In the genomic region with DNA sequence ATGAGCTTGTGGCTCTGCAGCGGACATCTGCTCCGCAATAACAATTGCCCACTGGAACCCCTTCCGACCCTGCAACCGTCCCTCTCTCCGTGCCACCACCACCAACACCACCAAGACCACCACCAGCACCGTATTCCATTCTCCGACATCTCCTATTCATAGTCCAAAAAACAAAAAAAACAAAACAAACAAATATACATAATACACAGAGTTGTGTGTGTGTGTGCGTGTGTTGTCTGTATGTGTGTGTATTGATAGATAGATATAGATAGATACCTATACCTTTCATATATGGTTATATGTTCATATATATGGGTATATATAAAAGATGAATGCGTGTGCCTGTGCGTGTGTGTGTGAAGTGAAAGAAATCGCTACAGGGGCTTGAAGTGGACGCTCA, we compare ENCODE assay signal across 8 mouse cellular contexts. TPM values are rescaled to one million over a fixed set of nuclear protein-coding genes. Genes with fewer than 3 reads are reported as not detected.
DNase-seq lines count a peak whose midpoint lies in the region; ATAC-seq and TF ChIP-seq lines count a peak whose summit lies in the region.
"Not testable (repeated sequence)": the region's sequence is repeated elsewhere in the genome, so short reads cannot be mapped to it uniquely, and the experiment has no call there.

No protein-coding gene starts in this region.

- H3K27me3 ChIP-seq in embryonic facial prominence, embryonic 12.5 days, result peaks cover 36% of the 10 kb centered on the region
- peaks cover 17% of the 10 kb centered on the region for H3K27me3 ChIP-seq in forebrain, embryonic 15.5 days
- peaks cover 35% of the 10 kb centered on the region for H3K27me3 ChIP-seq in heart, embryonic 15.5 days
- peaks cover 14% of the 10 kb centered on the region for H3K27me3 ChIP-seq in hindbrain, embryonic 16.5 days (replicated peaks; ENCODE audit: control insufficient read depth, insufficient read depth, low read length)
- H3K27me3 ChIP-seq in kidney, postnatal 0 days (ENCODE audit: insufficient read depth, low read length), result peaks cover 12% of the 10 kb centered on the region; the same call in 1 of the 2 replicates
- H3K27me3 ChIP-seq in lung, embryonic 15.5 days, result peaks cover 29% of the 10 kb centered on the region
- peaks cover 13% of the 10 kb centered on the region for H3K27me3 ChIP-seq in midbrain, embryonic 16.5 days (ENCODE audit: control insufficient read depth, insufficient read depth, low read depth, low read length)
- H3K27me3 ChIP-seq in stomach, embryonic 15.5 days (replicated peaks), result peaks cover 16% of the 10 kb centered on the region

- not testable (repeated sequence) for H3K4me1 ChIP-seq in embryonic facial prominence, embryonic 12.5 days; forebrain, embryonic 15.5 days; heart, embryonic 15.5 days (replicated peaks); hindbrain, embryonic 16.5 days (ENCODE audit: control insufficient read depth, insufficient read depth, low read depth, low read length); kidney, postnatal 0 days (replicated peaks; ENCODE audit: insufficient read depth, low read length); lung, embryonic 15.5 days; midbrain, embryonic 16.5 days (ENCODE audit: control insufficient read depth, insufficient read depth, low read length); stomach, embryonic 15.5 days

- H3K9me3 ChIP-seq in embryonic facial prominence, embryonic 12.5 days; forebrain, embryonic 15.5 days; heart, embryonic 15.5 days (replicated peaks); hindbrain, embryonic 16.5 days (ENCODE audit: control insufficient read depth, low read length); kidney, postnatal 0 days (replicated peaks; ENCODE audit: low read length); lung, embryonic 15.5 days; midbrain, embryonic 16.5 days (replicated peaks; ENCODE audit: control insufficient read depth, low read length, poor library complexity, severe bottlenecking); stomach, embryonic 15.5 days: not testable (repeated sequence)

- 28% methylated on average over 12 of the region's 12 CpGs for WGBS in embryonic facial prominence, embryonic 12.5 days
- 18% methylated on average over 12 of the region's 12 CpGs for WGBS in forebrain, embryonic 15.5 days
- 20% methylated on average over 12 of the region's 12 CpGs for WGBS in heart, embryonic 15.5 days
- 20% methylated on average over 11 of the region's 12 CpGs for WGBS in hindbrain, embryonic 16.5 days
- WGBS in kidney, postnatal 0 days, result 22% methylated on average over 11 of the region's 12 CpGs
- WGBS in lung, embryonic 15.5 days, result 19% methylated on average over 12 of the region's 12 CpGs
- WGBS in midbrain, embryonic 16.5 days, result 20% methylated on average over 11 of the region's 12 CpGs
- 22% methylated on average over 12 of the region's 12 CpGs for WGBS in stomach, embryonic 15.5 days

- H3K4me3 ChIP-seq in embryonic facial prominence, embryonic 12.5 days; kidney, postnatal 0 days (replicated peaks; ENCODE audit: low read depth, low read length): not testable (repeated sequence)
- peak overlapping the region; percentile 27 for H3K4me3 ChIP-seq in forebrain, embryonic 15.5 days
- peak overlapping the region; percentile 34 for H3K4me3 ChIP-seq in heart, embryonic 15.5 days
- H3K4me3 ChIP-seq in hindbrain, embryonic 16.5 days (ENCODE audit: low read length), result peak overlapping the region; percentile 17; the same call in 1 of the 2 replicates
- peak overlapping the region; percentile 25 for H3K4me3 ChIP-seq in lung, embryonic 15.5 days
- H3K4me3 ChIP-seq in midbrain, embryonic 16.5 days (ENCODE audit: low read depth, low read length), result peak overlapping the region; percentile 20
- 0 out of 2 replicates have a peak overlapping the region, but pooled peaks have one; percentile 18 for H3K4me3 ChIP-seq in stomach, embryonic 15.5 days (replicated peaks)

- not testable (repeated sequence) for H3K36me3 ChIP-seq in embryonic facial prominence, embryonic 12.5 days; forebrain, embryonic 15.5 days; heart, embryonic 15.5 days; hindbrain, embryonic 16.5 days (ENCODE audit: control insufficient read depth, insufficient read depth, low read length); kidney, postnatal 0 days (ENCODE audit: insufficient read depth, low read length); lung, embryonic 15.5 days; midbrain, embryonic 16.5 days (ENCODE audit: control insufficient read depth, insufficient read depth, low read length); stomach, embryonic 15.5 days

- H3K9ac ChIP-seq in embryonic facial prominence, embryonic 12.5 days; forebrain, embryonic 15.5 days (replicated peaks); heart, embryonic 15.5 days; hindbrain, embryonic 16.5 days (ENCODE audit: low read depth, low read length); kidney, postnatal 0 days (ENCODE audit: low read depth, low read length); lung, embryonic 15.5 days; midbrain, embryonic 16.5 days (ENCODE audit: low read depth, low read length); stomach, embryonic 15.5 days: not testable (repeated sequence)

- DNase-seq in kidney, postnatal 0 days (ENCODE audit: low spot score), result not testable (repeated sequence)

- not testable (repeated sequence) for H3K27ac ChIP-seq in embryonic facial prominence, embryonic 12.5 days; forebrain, embryonic 15.5 days (replicated peaks); heart, embryonic 15.5 days; hindbrain, embryonic 16.5 days (ENCODE audit: low read depth, low read length); kidney, postnatal 0 days; lung, embryonic 15.5 days; midbrain, embryonic 16.5 days (ENCODE audit: low read length); stomach, embryonic 15.5 days

- not testable (repeated sequence) for ATAC-seq in embryonic facial prominence, embryonic 12.5 days (ENCODE audit: insufficient number of reproducible peaks, insufficient read depth, low FRiP score, low TSS enrichment); forebrain, embryonic 15.5 days (replicated peaks); heart, embryonic 15.5 days (replicated peaks; ENCODE audit: insufficient number of reproducible peaks, insufficient read depth, low FRiP score, low read depth); hindbrain, embryonic 16.5 days; kidney, postnatal 0 days (replicated peaks; ENCODE audit: low FRiP score, low read depth); lung, embryonic 15.5 days (ENCODE audit: borderline replicate concordance, extremely low read depth, low FRiP score, low TSS enrichment); midbrain, embryonic 16.5 days; stomach, embryonic 15.5 days (ENCODE audit: insufficient read depth, low FRiP score, low read depth)

- peak overlapping the region; percentile 26; the same call in 1 of the 2 replicates for H3K4me2 ChIP-seq in embryonic facial prominence, embryonic 12.5 days (replicated peaks)
- peak overlapping the region; percentile 41 for H3K4me2 ChIP-seq in forebrain, embryonic 15.5 days (replicated peaks)
- peak overlapping the region; percentile 51 for H3K4me2 ChIP-seq in heart, embryonic 15.5 days
- H3K4me2 ChIP-seq in hindbrain, embryonic 16.5 days (ENCODE audit: low read length), result peak overlapping the region; percentile 47
- H3K4me2 ChIP-seq in kidney, postnatal 0 days (ENCODE audit: low read length), result 0 out of 2 replicates have a peak overlapping the region, but pooled peaks have one; percentile 12
- peak overlapping the region; percentile 46 for H3K4me2 ChIP-seq in lung, embryonic 15.5 days
- peak overlapping the region; percentile 41 for H3K4me2 ChIP-seq in midbrain, embryonic 16.5 days (ENCODE audit: low read length)
- peak overlapping the region; percentile 42; the same call in 1 of the 2 replicates for H3K4me2 ChIP-seq in stomach, embryonic 15.5 days

- TF ChIP-seq CTCF in kidney, postnatal 0 days (IDR thresholded peaks at IDR 0.05; ENCODE audit: low read depth), result not testable (repeated sequence)

RNA-seq across cellular contexts. Expression of a gene that starts 13.7 kb away (rescaled TPM):
- 6.0 and 6.5 TPM in 2 replicates for polyA plus RNA-seq in embryonic facial prominence, embryonic 12.5 days (2016; fragmentation: Nextera tagmentation; extraction: Ambion mirVana)
- polyA plus RNA-seq in forebrain, embryonic 15.5 days (2015; fragmentation: Nextera tagmentation; extraction: Ambion mirVana), result 8.7 and 8.8 TPM in 2 replicates
- polyA plus RNA-seq in heart, embryonic 15.5 days (2015; fragmentation: Nextera tagmentation; extraction: Ambion mirVana), result 10.4 and 11.9 TPM in 2 replicates
- 9.8 and 11.5 TPM in 2 replicates for polyA plus RNA-seq in hindbrain, embryonic 16.5 days (2015; fragmentation: Nextera tagmentation; extraction: Ambion mirVana)
- polyA plus RNA-seq in kidney, postnatal 0 days (2015; fragmentation: Nextera tagmentation; extraction: Ambion mirVana), result 12.1 and 13.2 TPM in 2 replicates
- 13.2 and 15.1 TPM in 2 replicates for polyA plus RNA-seq in lung, embryonic 15.5 days (2015; fragmentation: Nextera tagmentation; extraction: Ambion mirVana)
- polyA plus RNA-seq in midbrain, embryonic 16.5 days (2015; fragmentation: Nextera tagmentation; extraction: Ambion mirVana), result 6.8 and 9.0 TPM in 2 replicates
- polyA plus RNA-seq in stomach, embryonic 15.5 days (2015; fragmentation: Nextera tagmentation; extraction: Ambion mirVana), result 18.7 and 18.8 TPM in 2 replicates

RNA-seq across cellular contexts. Expression of a gene that starts 35.3 kb away (rescaled TPM):
- 1.4 and 1.8 TPM in 2 replicates for polyA plus RNA-seq in embryonic facial prominence, embryonic 12.5 days (2016; fragmentation: Nextera tagmentation; extraction: Ambion mirVana)
- 4.0 and 10.3 TPM in 2 replicates for polyA plus RNA-seq in forebrain, embryonic 15.5 days (2015; fragmentation: Nextera tagmentation; extraction: Ambion mirVana)
- 2.7 and 3.5 TPM in 2 replicates for polyA plus RNA-seq in heart, embryonic 15.5 days (2015; fragmentation: Nextera tagmentation; extraction: Ambion mirVana)
- 11.6 and 11.8 TPM in 2 replicates for polyA plus RNA-seq in hindbrain, embryonic 16.5 days (2015; fragmentation: Nextera tagmentation; extraction: Ambion mirVana)
- 4.6 TPM in 2 replicates for polyA plus RNA-seq in kidney, postnatal 0 days (2015; fragmentation: Nextera tagmentation; extraction: Ambion mirVana)
- 7.2 and 8.3 TPM in 2 replicates for polyA plus RNA-seq in lung, embryonic 15.5 days (2015; fragmentation: Nextera tagmentation; extraction: Ambion mirVana)
- polyA plus RNA-seq in midbrain, embryonic 16.5 days (2015; fragmentation: Nextera tagmentation; extraction: Ambion mirVana), result 7.8 and 9.2 TPM in 2 replicates
- 1.6 and 2.9 TPM in 2 replicates for polyA plus RNA-seq in stomach, embryonic 15.5 days (2015; fragmentation: Nextera tagmentation; extraction: Ambion mirVana)

RNA-seq across cellular contexts. Expression of a gene that starts 59.7 kb away (rescaled TPM):
- polyA plus RNA-seq in embryonic facial prominence, embryonic 12.5 days (2016; fragmentation: Nextera tagmentation; extraction: Ambion mirVana), result 0.13 TPM in 1 of 2 replicates, not detected in the other
- polyA plus RNA-seq in forebrain, embryonic 15.5 days (2015; fragmentation: Nextera tagmentation; extraction: Ambion mirVana), result 0.34 and 0.36 TPM in 2 replicates
- 1.1 and 1.4 TPM in 2 replicates for polyA plus RNA-seq in heart, embryonic 15.5 days (2015; fragmentation: Nextera tagmentation; extraction: Ambion mirVana)
- 0.20 and 0.40 TPM in 2 replicates for polyA plus RNA-seq in hindbrain, embryonic 16.5 days (2015; fragmentation: Nextera tagmentation; extraction: Ambion mirVana)
- polyA plus RNA-seq in kidney, postnatal 0 days (2015; fragmentation: Nextera tagmentation; extraction: Ambion mirVana), result 2.0 and 2.3 TPM in 2 replicates
- 0.42 and 0.66 TPM in 2 replicates for polyA plus RNA-seq in lung, embryonic 15.5 days (2015; fragmentation: Nextera tagmentation; extraction: Ambion mirVana)
- 0.14 and 0.16 TPM in 2 replicates for polyA plus RNA-seq in midbrain, embryonic 16.5 days (2015; fragmentation: Nextera tagmentation; extraction: Ambion mirVana)
- polyA plus RNA-seq in stomach, embryonic 15.5 days (2015; fragmentation: Nextera tagmentation; extraction: Ambion mirVana), result 1.3 and 1.7 TPM in 2 replicates
